Mouse (Mus musculus) forebrain, embryonic 13.5 days (tissue): ENCODE measurements at regions not wholly inside any gene's neighbourhood (a gene's known extent, or its start where the extent isn't known, plus 50 kb on each side); places are given as distances from the start of the nearest gene placed in this dataset.
"Not testable (repeated sequence)": the region's sequence is repeated elsewhere in the genome, so short reads cannot be mapped to it uniquely, and the experiment has no call there.

Experiments used
- ATAC-seq: fragments of 200-750 bp; cut with Nextera tagmentation; 2 replicates; pipeline ENCODE4 v1.8.0; 2017
- H3K27ac ChIP-seq: fragments of 300-500 bp; sonication (generic); 2 replicates; pipeline ENCODE4 v1.5.1; 2015; ENCODE audit warnings: inconsistent platforms, mild to moderate bottlenecking, moderate library complexity
- H3K27me3 ChIP-seq: fragments of 300-500 bp; sonication (generic); 2 replicates; pipeline ENCODE4 v1.6.1; 2015; ENCODE audit warnings: mild to moderate bottlenecking, inconsistent platforms
- H3K36me3 ChIP-seq: fragments of 300-500 bp; sonication (generic); 2 replicates; pipeline ENCODE4 v1.6.1; 2015; ENCODE audit warnings: mild to moderate bottlenecking, inconsistent platforms; ENCODE audit not compliant: poor library complexity, severe bottlenecking
- H3K4me1 ChIP-seq: fragments of 300-500 bp; sonication (generic); 2 replicates; pipeline ENCODE4 v1.6.1; 2015; ENCODE audit warnings: inconsistent platforms
- H3K4me2 ChIP-seq: fragments of 300-500 bp; sonication (generic); 2 replicates; pipeline ENCODE4 v1.6.1; 2015; ENCODE audit warnings: inconsistent platforms, mild to moderate bottlenecking, moderate library complexity
- H3K4me3 ChIP-seq: fragments of 300-500 bp; sonication (generic); 2 replicates; pipeline ENCODE4 v1.5.1; 2015; ENCODE audit warnings: mild to moderate bottlenecking, inconsistent platforms
- H3K9ac ChIP-seq: fragments of 300-500 bp; sonication (generic); 2 replicates; pipeline ENCODE4 v1.6.1; 2015; ENCODE audit warnings: mild to moderate bottlenecking, inconsistent platforms
- H3K9me3 ChIP-seq: fragments of 300-500 bp; sonication (generic); replicated peaks from 2 replicates; pipeline ENCODE4 v1.6.1; 2016; ENCODE audit warnings: inconsistent platforms
- WGBS: fragments of 180-500 bp; shearing (Covaris S2); methylation state at CpG from one replicate; pipeline ENCODE4 v1.1.7; 2015; 5-methylcytosine and 5-hydroxymethylcytosine counted together

DNA sequence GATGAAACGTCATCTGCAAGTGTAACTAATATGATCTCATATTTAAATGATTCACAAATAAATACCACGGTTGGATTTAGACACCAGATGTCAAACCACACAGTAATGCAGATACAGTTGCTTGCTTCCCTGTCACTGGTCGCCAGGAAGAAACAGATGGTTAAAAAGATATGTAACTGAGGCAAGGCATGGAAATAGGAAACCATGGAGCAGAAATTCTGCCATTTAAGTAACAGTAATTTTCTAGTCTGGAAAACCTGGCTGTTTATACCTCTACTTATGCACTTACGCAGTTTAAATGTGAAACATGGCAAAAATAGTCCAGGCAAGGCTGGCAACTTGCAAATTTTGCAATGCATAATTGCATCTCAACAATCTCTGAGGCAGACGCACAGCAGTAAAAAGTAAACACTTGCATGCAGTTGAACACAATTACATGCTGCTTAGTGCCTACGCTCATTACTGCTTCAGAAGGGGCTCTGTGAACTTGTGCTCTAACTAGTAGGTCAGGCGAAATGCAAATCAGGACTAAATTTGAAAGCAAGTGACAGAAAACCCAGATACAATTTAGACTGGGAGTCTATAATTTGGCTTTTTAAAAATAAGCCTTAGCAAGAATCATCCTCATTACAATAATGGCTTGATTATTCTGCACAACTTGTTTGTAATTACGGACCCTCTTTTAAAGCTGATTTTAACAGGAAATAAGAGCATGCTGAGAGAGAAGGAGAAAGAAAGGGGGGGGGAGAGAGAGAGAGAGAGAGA lies 102.6 kb downstream of the Naa11 start:
- peak; percentile 93 for ATAC-seq
- Histone ChIP-seq H3K27me3 (no peaks in the 10 kb centered on the region), H3K4me1 (peaks cover 18% of the 10 kb centered on the region), H3K4me3 (no peak overlapping the region), H3K9me3 (no peaks in the 10 kb centered on the region), H3K4me2 (peak overlapping the region; percentile 29; the same call in 1 of the 2 replicates), H3K27ac (peak overlapping the region; percentile 76), H3K36me3 (no peaks in the 10 kb centered on the region), H3K9ac (no peak overlapping the region)
- WGBS: 20% methylated on average over 8 of the region's 8 CpGs

DNA sequence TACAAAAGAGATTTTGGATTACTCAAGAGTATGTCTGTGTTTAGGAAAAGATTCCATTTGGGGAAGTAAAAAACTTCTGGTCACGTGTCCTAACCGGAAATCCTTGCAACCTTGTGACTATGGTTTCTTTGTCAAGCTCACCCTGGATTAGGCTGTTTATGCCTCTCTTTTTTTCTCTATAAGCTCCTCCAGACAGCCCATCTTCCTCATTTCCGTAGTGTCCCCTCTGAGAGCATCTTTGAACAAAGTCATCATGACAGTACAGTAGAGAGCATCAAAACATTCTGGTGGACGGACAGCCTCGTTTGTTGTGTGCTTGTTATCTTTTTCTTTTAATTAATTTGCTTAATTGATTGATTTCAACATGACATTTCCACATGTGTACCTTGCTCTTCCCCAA lies 112.7 kb downstream of the Naa11 start:
- Histone ChIP-seq H3K9me3 (no peaks in the 10 kb centered on the region), H3K4me1 (peaks cover 13% of the 10 kb centered on the region), H3K4me2 (no peak overlapping the region), H3K4me3 (no peak overlapping the region), H3K27me3 (no peaks in the 10 kb centered on the region), H3K36me3 (no peaks in the 10 kb centered on the region), H3K9ac (no peak overlapping the region), H3K27ac (no peak overlapping the region)
- no peak for ATAC-seq
- 68% methylated on average over 5 of the region's 5 CpGs for WGBS

DNA sequence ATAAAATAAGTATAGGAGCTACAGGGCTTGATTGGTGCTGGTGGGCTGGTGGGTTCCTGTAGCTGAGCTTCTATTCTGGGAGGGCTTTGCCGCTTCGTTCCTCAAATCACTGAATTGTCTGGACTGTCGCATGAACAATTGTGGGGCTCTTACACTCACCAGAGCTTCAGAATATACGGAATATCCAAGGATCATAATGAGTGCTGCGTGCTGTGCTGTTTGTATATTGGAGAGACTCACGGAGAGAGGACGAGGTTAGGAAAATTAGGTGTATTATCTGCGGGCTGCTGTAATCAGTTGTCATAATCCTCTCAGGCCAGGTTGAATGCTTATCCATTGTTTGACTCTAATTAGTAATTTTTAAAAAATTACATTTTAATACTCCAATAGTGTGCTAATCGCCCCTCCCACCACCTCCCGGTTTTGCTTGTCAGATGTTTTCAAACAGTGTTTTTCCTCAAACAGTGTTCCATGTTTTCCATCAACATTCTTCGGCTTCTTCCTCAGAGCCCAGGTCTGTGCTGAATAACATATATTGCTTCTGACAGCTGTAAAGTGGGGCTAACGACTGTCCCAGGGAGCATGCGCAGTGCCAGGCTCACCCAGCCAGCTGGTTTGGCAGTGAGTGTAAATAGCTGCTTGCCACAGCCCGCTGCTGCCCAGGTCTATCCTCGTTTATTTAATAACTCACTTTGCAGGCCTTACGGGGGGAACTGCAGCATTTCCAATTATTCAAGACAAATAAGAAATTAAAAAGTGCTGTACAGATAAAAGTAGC lies 114.2 kb downstream of the Naa11 start:
- Histone ChIP-seq H3K4me3 (no peak overlapping the region), H3K4me1 (peaks cover 13% of the 10 kb centered on the region), H3K9me3 (no peaks in the 10 kb centered on the region), H3K27ac (no peak overlapping the region), H3K27me3 (no peaks in the 10 kb centered on the region), H3K9ac (no peak overlapping the region), H3K4me2 (peak overlapping the region; percentile 34), H3K36me3 (no peaks in the 10 kb centered on the region)
- 49% methylated on average over 16 of the region's 16 CpGs for WGBS
- peak; percentile 66 for ATAC-seq

DNA sequence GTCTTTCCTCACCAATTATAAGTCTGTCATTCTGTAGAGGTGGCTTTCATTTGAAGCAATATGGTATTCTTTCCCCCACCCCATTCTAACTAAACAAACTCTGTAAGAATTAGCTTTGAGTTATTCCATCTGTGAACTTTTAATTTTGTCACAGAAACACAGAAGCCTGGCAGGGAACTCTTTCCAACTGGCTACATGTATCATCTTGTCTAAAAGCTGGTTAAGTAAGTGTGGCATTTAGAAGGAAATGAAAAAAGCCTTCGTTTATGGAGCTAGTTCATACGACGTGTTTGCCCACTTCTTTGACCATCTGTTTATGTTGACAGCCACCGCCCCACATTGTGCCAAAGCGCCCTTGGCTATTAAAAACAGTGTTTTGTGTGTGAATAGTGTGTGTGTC lies 115.5 kb downstream of the Naa11 start:
- peak; percentile 68; the same call in 1 of the 2 replicates for ATAC-seq
- no peaks in the 10 kb centered on the region for H3K27me3 ChIP-seq
- H3K4me3 ChIP-seq: no peak overlapping the region
- H3K4me1 ChIP-seq: peaks cover 13% of the 10 kb centered on the region
- no peak overlapping the region for H3K4me2 ChIP-seq
- H3K9ac ChIP-seq: no peak overlapping the region
- H3K9me3 ChIP-seq: no peaks in the 10 kb centered on the region
- 64% methylated on average over 5 of the region's 5 CpGs for WGBS
- no peak overlapping the region for H3K27ac ChIP-seq
- H3K36me3 ChIP-seq: no peaks in the 10 kb centered on the region

DNA sequence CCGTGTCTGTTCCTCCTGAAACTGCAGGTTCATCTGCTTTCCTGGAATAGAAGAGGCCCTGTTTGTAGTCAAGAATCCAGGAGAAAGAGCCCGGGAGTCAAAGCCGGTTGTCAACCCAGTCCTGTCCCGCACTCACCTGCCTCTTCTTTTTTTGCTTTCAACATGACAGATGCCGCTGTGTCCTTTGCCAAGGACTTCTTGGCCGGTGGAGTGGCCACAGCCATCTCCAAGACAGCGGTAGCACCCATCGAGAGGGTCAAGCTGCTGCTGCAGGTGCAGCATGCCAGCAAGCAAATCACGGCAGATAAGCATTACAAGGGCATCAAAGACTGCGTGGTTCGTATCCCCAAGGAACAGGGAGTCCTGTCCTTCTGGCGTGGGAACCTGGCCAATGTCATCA lies 127.5 kb downstream of the Naa11 start:
- H3K27ac ChIP-seq, H3K4me2 ChIP-seq, H3K9ac ChIP-seq, H3K4me3 ChIP-seq, H3K27me3 ChIP-seq, H3K36me3 ChIP-seq, ATAC-seq, H3K9me3 ChIP-seq, H3K4me1 ChIP-seq: not testable (repeated sequence)
- WGBS: 96% methylated on average over 12 of the region's 12 CpGs

DNA sequence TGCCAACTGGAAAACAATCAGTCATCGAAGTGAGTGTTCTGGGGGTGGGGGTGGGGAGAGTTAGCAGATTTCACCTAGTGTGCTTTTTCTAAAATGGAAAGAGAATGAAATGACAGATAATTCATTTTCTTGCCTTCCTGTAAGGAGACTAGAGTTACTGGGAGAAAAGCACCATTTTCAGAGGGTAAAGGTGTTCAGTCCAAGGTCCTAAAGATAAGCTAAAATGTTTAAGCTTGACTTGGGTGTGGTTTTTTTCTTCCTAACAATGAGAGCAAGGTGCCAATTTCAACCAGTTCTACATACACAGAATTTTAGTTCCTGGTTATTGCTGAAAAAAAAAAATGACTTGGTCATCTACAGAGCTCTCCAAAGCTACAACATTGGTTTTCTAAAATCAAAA lies 135.1 kb downstream of the Naa11 start:
- WGBS: 81% methylated on average over 1 of the region's 1 CpGs
- no peak overlapping the region for H3K4me3 ChIP-seq
- ATAC-seq: no peak
- no peak overlapping the region for H3K4me2 ChIP-seq
- no peaks in the 10 kb centered on the region for H3K9me3 ChIP-seq
- H3K9ac ChIP-seq: no peak overlapping the region
- no peaks in the 10 kb centered on the region for H3K36me3 ChIP-seq
- H3K27me3 ChIP-seq: no peaks in the 10 kb centered on the region
- no peak overlapping the region for H3K27ac ChIP-seq
- H3K4me1 ChIP-seq: peaks cover 14% of the 10 kb centered on the region

DNA sequence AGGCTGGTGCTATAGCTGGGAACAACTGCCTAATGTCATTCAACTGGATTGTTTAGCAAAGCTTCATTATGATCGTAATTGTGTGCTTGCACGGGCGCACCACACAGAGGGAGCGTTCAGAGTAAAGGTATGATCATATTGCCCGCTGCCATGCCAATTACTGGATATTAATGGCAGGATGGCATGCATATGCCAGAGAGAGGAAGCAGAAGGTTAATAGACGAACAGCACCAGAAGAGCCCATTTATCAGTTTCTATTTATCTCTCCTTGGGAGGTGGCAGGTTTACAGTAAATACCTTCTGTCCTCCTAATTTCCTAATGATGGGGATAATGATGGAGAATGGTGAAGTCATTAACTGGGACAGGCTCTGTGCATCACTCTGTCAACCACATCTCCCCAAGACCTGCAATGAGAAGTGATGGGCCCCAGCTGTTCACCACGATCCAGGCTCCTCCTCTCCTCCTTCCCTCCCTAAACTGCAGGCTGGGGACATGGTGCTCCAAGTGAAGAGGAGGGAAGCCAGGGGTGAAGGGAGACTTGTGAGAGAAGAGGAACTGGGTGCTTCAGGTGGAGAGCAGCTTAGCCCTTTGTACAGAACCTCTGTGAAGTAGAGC lies 135.6 kb downstream of the Naa11 start:
- Histone ChIP-seq H3K4me1 (peaks cover 14% of the 10 kb centered on the region), H3K9ac (no peak overlapping the region), H3K4me3 (no peak overlapping the region), H3K9me3 (no peaks in the 10 kb centered on the region), H3K4me2 (no peak overlapping the region), H3K27me3 (no peaks in the 10 kb centered on the region), H3K27ac (no peak overlapping the region), H3K36me3 (no peaks in the 10 kb centered on the region)
- 40% methylated on average over 7 of the region's 7 CpGs for WGBS
- ATAC-seq: peak; percentile 81; the same call in 1 of the 2 replicates

DNA sequence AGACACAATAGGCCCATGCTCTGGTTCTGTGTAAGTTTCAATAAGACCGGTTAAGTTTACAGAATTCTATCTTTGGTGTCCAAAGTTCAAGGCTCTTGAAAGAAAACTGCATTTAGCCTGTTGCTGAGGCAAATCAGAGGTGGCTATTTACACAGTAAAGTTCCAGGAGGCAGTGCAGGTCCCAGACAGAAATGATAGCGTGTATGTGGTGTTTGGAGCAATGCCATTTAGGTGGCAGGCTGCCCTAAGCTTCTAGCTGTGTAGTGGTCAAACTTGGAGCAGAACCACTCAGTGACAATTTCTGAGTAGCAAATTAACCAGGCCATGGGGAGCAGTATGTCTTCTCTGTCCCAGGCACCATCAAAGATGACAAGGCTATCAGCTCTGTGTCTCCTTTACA lies 125.5 kb upstream of the Paqr3 start:
- H3K4me2 ChIP-seq: no peak overlapping the region
- 78% methylated on average over 2 of the region's 2 CpGs for WGBS
- ATAC-seq: no peak

DNA sequence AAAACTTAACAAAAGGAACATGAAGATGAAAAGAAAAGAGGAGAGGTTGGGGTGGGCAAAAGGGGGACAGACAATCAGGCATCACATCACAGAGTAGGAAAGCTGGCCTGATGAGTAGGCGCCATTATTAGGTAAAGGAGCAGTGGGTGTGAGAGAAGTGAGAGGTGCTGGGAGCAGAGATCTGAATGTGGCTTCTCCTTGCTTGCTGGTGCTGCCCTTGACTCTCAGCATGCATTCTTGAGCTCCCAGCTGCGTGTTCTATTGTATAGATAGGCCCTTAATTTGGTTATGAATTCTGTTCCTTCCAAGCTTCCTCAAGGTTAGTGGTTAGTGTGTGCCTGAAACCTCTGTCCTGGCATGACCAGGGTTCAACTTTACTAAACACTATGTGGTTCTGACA lies 115.0 kb upstream of the Paqr3 start:
- no peaks in the 10 kb centered on the region for H3K9me3 ChIP-seq
- H3K27ac ChIP-seq: no peak overlapping the region
- H3K27me3 ChIP-seq: no peaks in the 10 kb centered on the region
- no peak for ATAC-seq
- no peak overlapping the region for H3K4me3 ChIP-seq
- no peaks in the 10 kb centered on the region for H3K36me3 ChIP-seq
- no peak overlapping the region for H3K4me2 ChIP-seq
- H3K4me1 ChIP-seq: peaks cover 13% of the 10 kb centered on the region
- WGBS: 39% methylated on average over 2 of the region's 2 CpGs
- H3K9ac ChIP-seq: no peak overlapping the region

More for the DNA sequence above, 125.5 kb upstream of the Paqr3 start:
- H3K9me3 ChIP-seq: no peaks in the 10 kb centered on the region
- H3K4me1 ChIP-seq: no peaks in the 10 kb centered on the region
- H3K9ac ChIP-seq: no peak overlapping the region
- H3K4me3 ChIP-seq: no peak overlapping the region
- no peak overlapping the region for H3K27ac ChIP-seq
- H3K36me3 ChIP-seq: no peaks in the 10 kb centered on the region
- H3K27me3 ChIP-seq: no peaks in the 10 kb centered on the region

DNA sequence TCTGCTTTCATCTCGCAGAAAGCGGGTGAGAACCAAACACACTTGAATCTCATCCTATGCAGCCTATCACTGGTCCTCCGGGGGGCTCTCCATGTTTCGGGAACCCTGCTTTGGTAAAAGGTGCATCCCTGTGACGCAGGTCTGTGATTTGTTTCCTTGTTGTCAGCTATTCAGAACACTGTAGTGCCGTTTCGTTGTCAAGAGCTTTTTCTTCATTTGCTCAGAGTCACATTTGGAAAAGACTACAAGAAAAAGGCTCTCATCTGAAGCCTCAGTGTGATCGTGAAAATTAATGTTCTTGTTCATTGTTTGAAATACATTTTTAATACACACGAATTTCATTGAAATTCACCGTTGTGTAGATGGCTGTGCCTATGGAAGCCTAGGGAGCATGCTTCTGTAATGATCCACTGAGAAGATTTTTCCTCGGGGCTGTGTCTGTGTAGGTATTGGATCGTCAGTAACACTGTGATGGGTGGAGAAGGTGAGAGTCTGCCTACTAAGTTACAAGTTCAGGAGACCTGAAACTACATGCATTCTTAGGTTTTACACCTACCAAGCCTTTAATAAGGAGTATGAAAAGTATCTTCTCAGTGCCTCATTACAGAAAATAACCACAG lies 112.0 kb upstream of the Paqr3 start:
- Histone ChIP-seq H3K9me3 (no peaks in the 10 kb centered on the region), H3K9ac (peak overlapping the region; percentile 61), H3K4me2 (peak overlapping the region; percentile 59), H3K27me3 (no peaks in the 10 kb centered on the region), H3K36me3 (no peaks in the 10 kb centered on the region), H3K4me1 (peaks cover 13% of the 10 kb centered on the region), H3K4me3 (peak overlapping the region; percentile 37), H3K27ac (no peak overlapping the region)
- ATAC-seq: peak; percentile 68
- WGBS: 30% methylated on average over 12 of the region's 12 CpGs

DNA sequence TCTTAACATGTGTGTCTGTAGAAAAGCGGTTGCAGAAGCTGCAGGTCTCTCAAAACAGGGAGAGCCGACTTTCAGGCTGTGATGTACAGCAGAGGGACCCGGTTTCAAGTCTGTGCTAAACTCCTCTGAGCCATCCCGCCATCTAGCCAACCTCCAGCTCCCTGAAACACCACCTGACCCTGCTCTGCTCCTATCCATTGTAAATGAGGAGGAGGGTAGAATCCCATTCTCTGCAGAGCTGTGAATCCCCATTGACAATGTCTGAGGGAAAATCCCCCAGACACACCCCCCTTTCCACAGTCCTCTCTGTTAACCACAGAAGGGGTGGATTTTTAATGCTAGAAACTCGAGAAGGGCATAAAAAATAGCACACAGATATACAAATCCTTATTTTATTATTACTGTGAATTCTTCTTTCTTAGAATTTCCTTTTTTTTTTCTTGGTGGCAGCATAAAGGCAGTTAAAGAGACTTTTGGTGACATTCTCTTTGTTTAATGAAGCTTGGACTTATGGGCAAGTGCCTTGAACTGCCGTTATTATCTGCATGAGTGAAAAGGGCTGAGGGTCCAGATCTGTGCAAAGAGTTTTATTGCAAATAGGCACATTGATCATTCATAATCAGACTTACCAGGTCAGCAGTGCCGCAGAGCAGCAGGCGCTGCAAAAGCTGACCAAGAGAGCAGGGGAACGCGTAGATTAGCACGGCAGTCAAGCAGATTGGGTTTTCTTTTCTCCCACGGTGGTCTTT lies 111.3 kb upstream of the Paqr3 start:
- 13% methylated on average over 12 of the region's 12 CpGs for WGBS

More for the DNA sequence above, 111.3 kb upstream of the Paqr3 start:
- H3K4me2 ChIP-seq: peak overlapping the region; percentile 59
- H3K36me3 ChIP-seq: no peaks in the 10 kb centered on the region
- peak overlapping the region; percentile 37 for H3K4me3 ChIP-seq
- H3K4me1 ChIP-seq: peaks cover 13% of the 10 kb centered on the region
- H3K9ac ChIP-seq: peak overlapping the region; percentile 61
- H3K27ac ChIP-seq: no peak overlapping the region
- ATAC-seq: peak; percentile 79
- no peaks in the 10 kb centered on the region for H3K9me3 ChIP-seq
- no peaks in the 10 kb centered on the region for H3K27me3 ChIP-seq
